Mouse (Mus musculus): Measurements from ENCODE around the gene Dus1l. TPM values are rescaled to one million over a fixed set of nuclear protein-coding genes. Genes with fewer than 3 reads are reported as not detected.

The Dus1l gene
- total RNA-seq, 2 experiments from 2014 or later, result 66.8 to 71.1 TPM

Other genes starting within 250 kb of the Dus1l start
- gene Mcrip1, start 246.7 kb downstream of the Dus1l start, total RNA-seq (2021), result 10 to 100 TPM; 80.6 to 84.2 TPM
- gene Ppp1r27, start 245.3 kb downstream of the Dus1l start, total RNA-seq (2021), result 1 to 10 TPM; 1.3 to 5.6 TPM
- 100 to 1,000 TPM; 531 to 539 TPM for gene P4hb, start 223.2 kb downstream of the Dus1l start, total RNA-seq (2021)
- gene Arhgdia, start 214.8 kb downstream of the Dus1l start, total RNA-seq (2021), result 100 to 1,000 TPM; 321 to 354 TPM
- gene Alyref, start 198.0 kb downstream of the Dus1l start, total RNA-seq (2021), result 100 to 1,000 TPM; 136 to 169 TPM
- gene Anapc11, start 198.0 kb downstream of the Dus1l start, total RNA-seq (2021), result 10 to 100 TPM; 87.4 to 90.7 TPM
- gene Npb, start 187.9 kb downstream of the Dus1l start, total RNA-seq (2021), result 1 to 10 TPM; 2.4 to 5.4 TPM
- 100 to 1,000 TPM; 135 to 144 TPM for gene Pcyt2, start 178.5 kb downstream of the Dus1l start, total RNA-seq (2021)
- gene Sirt7, start 171.2 kb downstream of the Dus1l start, total RNA-seq (2021), result 10 to 100 TPM; 49.0 to 58.1 TPM
- gene Mafg, start 162.8 kb downstream of the Dus1l start, total RNA-seq (2021), result 10 to 100 TPM; 51.4 to 56.0 TPM
- gene Pycr1, start 152.6 kb downstream of the Dus1l start, total RNA-seq (2021), result 1 to 10 TPM; 5.4 to 8.6 TPM
- gene Myadml2, start 148.2 kb downstream of the Dus1l start, total RNA-seq (2021), result 1 to 10 TPM; 1.4 to 3.8 TPM
- 10 to 100 TPM in 1 of 2 experiments, 1 to 10 TPM in 1; 8.6 to 14.8 TPM for gene Notum, start 135.2 kb downstream of the Dus1l start, total RNA-seq (2021)
- gene Aspscr1, start 123.4 kb downstream of the Dus1l start, total RNA-seq (2021), result 100 to 1,000 TPM; 108 to 110 TPM
- gene Cenpx, start 82.7 kb downstream of the Dus1l start, total RNA-seq (2021), result 10 to 100 TPM; 49.5 to 52.5 TPM
- gene Lrrc45, start 82.5 kb downstream of the Dus1l start, total RNA-seq (2021), result 10 to 100 TPM; 44.2 to 44.8 TPM
- gene Rac3, start 74.9 kb downstream of the Dus1l start, total RNA-seq (2021), result 10 to 100 TPM; 12.7 to 17.4 TPM
- 10 to 100 TPM; 40.9 to 43.3 TPM for gene Dcxr, start 69.1 kb downstream of the Dus1l start, total RNA-seq (2021)
- gene Cbr2, start 64.3 kb downstream of the Dus1l start, total RNA-seq (2021), result 1 to 10 TPM; 7.4 to 7.8 TPM
- gene Hmga1b, start 33.6 kb downstream of the Dus1l start, total RNA-seq (2021), result 10 to 100 TPM; 20.2 to 49.6 TPM
- 10 to 100 TPM; 18.9 to 22.7 TPM for gene Rfng, start 12.2 kb downstream of the Dus1l start, total RNA-seq (2021)
- gene Gps1, start 12.1 kb downstream of the Dus1l start, total RNA-seq (2021), result 100 to 1,000 TPM; 109 to 111 TPM
- gene Fasn, start 28.1 kb upstream of the Dus1l start, total RNA-seq (2021), result 10 to 100 TPM; 86.7 to 96.3 TPM
- 10 to 100 TPM; 14.3 to 14.4 TPM for gene Ccdc57, start 136.5 kb upstream of the Dus1l start, total RNA-seq (2021)
- 1 to 10 TPM; 6.9 to 8.6 TPM for gene Slc16a3, start 152.1 kb upstream of the Dus1l start, total RNA-seq (2021)
- 100 to 1,000 TPM; 165 to 166 TPM for gene Csnk1d, start 194.9 kb upstream of the Dus1l start, total RNA-seq (2021)
- under 1 TPM; 0.42 to 0.54 TPM for gene Cd7, start 243.0 kb upstream of the Dus1l start, total RNA-seq (2021)